Mouse (Mus musculus): ENCODE results near the gene Rtf1. TPM values are rescaled to one million over a fixed set of nuclear protein-coding genes. Genes with fewer than 3 reads are reported as not detected.
"Not testable (repeated sequence)": the region's sequence is repeated elsewhere in the genome, so short reads cannot be mapped to it uniquely, and the experiment has no call there.

Gene Rtf1
- polyA plus RNA-seq (2015; fragmentation: Nextera tagmentation; extraction: Ambion mirVana): 44.7 and 45.9 TPM in 2 replicates

- peaks cover 6% of the 10 kb centered on the region for H3K27me3 ChIP-seq
- H3K9ac ChIP-seq: peak within 1 kb of the TSS; percentile 88
- peaks cover under 1% of the 10 kb centered on the region; the same call in 1 of the 2 replicates for H3K36me3 ChIP-seq
- H3K4me1 ChIP-seq: peaks cover 15% of the 10 kb centered on the region
- no peaks in the 10 kb centered on the region for H3K9me3 ChIP-seq (replicated peaks)
- under 1% methylated on average over 48 of the region's 58 CpGs for WGBS
- peak within 1 kb of the TSS; percentile 87 for H3K4me2 ChIP-seq
- H3K27ac ChIP-seq: peak within 1 kb of the TSS; percentile 91
- peak; percentile 96 for ATAC-seq (replicated peaks; ENCODE audit: low FRiP score)
- peak within 1 kb of the TSS; percentile 71 for H3K4me3 ChIP-seq (replicated peaks)
Measured at GRCm38 (mm10) chr2:119674525-119675214, at the start of gene Rtf1. Gene Rtf1 (plus strand): TSS chr2:119675068.

- Histone ChIP-seq H3K27me3 (no peaks in the 10 kb centered on the region), H3K4me1 (no peaks in the 10 kb centered on the region), H3K4me2 (no peak overlapping the region), H3K27ac (no peak overlapping the region), H3K4me3 (replicated peaks) (no peak overlapping the region), H3K9me3 (replicated peaks) (no peaks in the 10 kb centered on the region), H3K9ac (no peak overlapping the region), H3K36me3 (peaks cover 97% of the 10 kb centered on the region)
- ATAC-seq (replicated peaks; ENCODE audit: low FRiP score): no peak
- 89% methylated on average over 1 of the region's 1 CpGs for WGBS
Measured at GRCm38 (mm10) chr2:119636781-119637180, 38.1 kb upstream of the Rtf1 start.

- H3K4me3 ChIP-seq (replicated peaks): no peak overlapping the region
- no peaks in the 10 kb centered on the region for H3K4me1 ChIP-seq
- no peaks in the 10 kb centered on the region for H3K27me3 ChIP-seq
- no peak for ATAC-seq (replicated peaks; ENCODE audit: low FRiP score)
- no peak overlapping the region for H3K4me2 ChIP-seq
- no peak overlapping the region for H3K9ac ChIP-seq
- no peak overlapping the region for H3K27ac ChIP-seq
- H3K36me3 ChIP-seq: peaks cover 98% of the 10 kb centered on the region
- no peaks in the 10 kb centered on the region for H3K9me3 ChIP-seq (replicated peaks)
- 97% methylated on average over 5 of the region's 5 CpGs for WGBS
Measured at GRCm38 (mm10) chr2:119641214-119641912, 33.5 kb upstream of the Rtf1 start.

- WGBS: 95% methylated on average over 5 of the region's 5 CpGs
- Histone ChIP-seq H3K9me3 (replicated peaks) (no peaks in the 10 kb centered on the region), H3K27me3 (no peaks in the 10 kb centered on the region), H3K9ac (no peak overlapping the region), H3K36me3 (peaks cover 98% of the 10 kb centered on the region), H3K4me1 (no peaks in the 10 kb centered on the region), H3K4me2 (no peak overlapping the region), H3K27ac (no peak overlapping the region), H3K4me3 (replicated peaks) (no peak overlapping the region)
- no peak for ATAC-seq (replicated peaks; ENCODE audit: low FRiP score)
Measured at GRCm38 (mm10) chr2:119644254-119644653, 30.6 kb upstream of the Rtf1 start.

- H3K27me3 ChIP-seq: no peaks in the 10 kb centered on the region
- peak within 1 kb of the TSS; percentile 91 for H3K4me3 ChIP-seq (replicated peaks)
- peak within 1 kb of the TSS; percentile 4; the same call in 1 of the 2 replicates for H3K27ac ChIP-seq
- peaks cover 4% of the 10 kb centered on the region for H3K4me1 ChIP-seq
- ATAC-seq (replicated peaks; ENCODE audit: low FRiP score): peak; percentile 83
- peak within 1 kb of the TSS; percentile 86 for H3K9ac ChIP-seq
- under 1% methylated on average over 44 of the region's 44 CpGs for WGBS
- H3K9me3 ChIP-seq (replicated peaks): no peaks in the 10 kb centered on the region
- peak within 1 kb of the TSS; percentile 70 for H3K4me2 ChIP-seq
- H3K36me3 ChIP-seq: peaks cover 28% of the 10 kb centered on the region
Measured at GRCm38 (mm10) chr2:119662220-119663182, 12.4 kb upstream of the Rtf1 start, which contains the start of gene Ndufaf1. Gene Ndufaf1 (minus strand): TSS chr2:119662827.

- 72% methylated on average over 20 of the region's 23 CpGs for WGBS
- H3K27me3 ChIP-seq: not testable (repeated sequence)
Measured at GRCm38 (mm10) chr2:119665744-119666143, 9.1 kb upstream of the Rtf1 start.

GRCm38 (mm10) chr2:119669010-119669409 is 5.9 kb upstream of the Rtf1 start:
- H3K36me3 ChIP-seq: no peaks in the 10 kb centered on the region
- no peaks in the 10 kb centered on the region for H3K4me1 ChIP-seq
- 16% methylated on average over 7 of the region's 7 CpGs for WGBS
- H3K9me3 ChIP-seq (replicated peaks): no peaks in the 10 kb centered on the region
- no peak overlapping the region for H3K9ac ChIP-seq
- H3K27ac ChIP-seq: no peak overlapping the region
- H3K27me3 ChIP-seq: peaks cover 6% of the 10 kb centered on the region
- ATAC-seq (replicated peaks; ENCODE audit: low FRiP score): no peak
- no peak overlapping the region for H3K4me2 ChIP-seq
- H3K4me3 ChIP-seq (replicated peaks): no peak overlapping the region

More at GRCm38 (mm10) chr2:119665744-119666143, 9.1 kb upstream of the Rtf1 start:
- H3K4me1 ChIP-seq; H3K9me3 ChIP-seq (replicated peaks); H3K9ac ChIP-seq; H3K4me3 ChIP-seq (replicated peaks); H3K27ac ChIP-seq; H3K4me2 ChIP-seq; ATAC-seq (replicated peaks; ENCODE audit: low FRiP score); H3K36me3 ChIP-seq: not testable (repeated sequence)

- Histone ChIP-seq H3K36me3 (peaks cover 3% of the 10 kb centered on the region; the same call in 1 of the 2 replicates), H3K27ac (peak overlapping the region; percentile 77), H3K4me3 (replicated peaks) (peak overlapping the region; percentile 71), H3K4me2 (peak overlapping the region; percentile 87), H3K9ac (peak overlapping the region; percentile 88), H3K27me3 (peaks cover 5% of the 10 kb centered on the region), H3K9me3 (replicated peaks) (no peaks in the 10 kb centered on the region), H3K4me1 (peaks cover 15% of the 10 kb centered on the region)
- WGBS: under 1% methylated on average over 39 of the region's 39 CpGs
- peak; percentile 92 for ATAC-seq (replicated peaks; ENCODE audit: low FRiP score)
Measured at GRCm38 (mm10) chr2:119675215-119675784, 432 bp downstream of the Rtf1 start.

GRCm38 (mm10) chr2:119675831-119676230 is 963 bp downstream of the Rtf1 start:
- Histone ChIP-seq H3K27ac (no peak overlapping the region), H3K36me3 (peaks cover 3% of the 10 kb centered on the region; the same call in 1 of the 2 replicates), H3K27me3 (peaks cover under 1% of the 10 kb centered on the region; the same call in 1 of the 2 replicates), H3K9ac (peak overlapping the region; percentile 88), H3K9me3 (replicated peaks) (no peaks in the 10 kb centered on the region), H3K4me1 (peaks cover 15% of the 10 kb centered on the region), H3K4me3 (replicated peaks) (peak overlapping the region; percentile 71), H3K4me2 (peak overlapping the region; percentile 87)
- ATAC-seq (replicated peaks; ENCODE audit: low FRiP score): no peak
- under 1% methylated on average over 5 of the region's 5 CpGs for WGBS

GRCm38 (mm10) chr2:119683706-119684105 is 8.8 kb downstream of the Rtf1 start:
- Histone ChIP-seq H3K4me3 (replicated peaks) (no peak overlapping the region), H3K9me3 (replicated peaks) (no peaks in the 10 kb centered on the region), H3K4me2 (no peak overlapping the region), H3K9ac (no peak overlapping the region), H3K27ac (no peak overlapping the region), H3K36me3 (peaks cover 28% of the 10 kb centered on the region), H3K27me3 (no peaks in the 10 kb centered on the region), H3K4me1 (0 out of 2 replicates have a peak, but pooled peaks cover 2% of the 10 kb centered on the region)
- 76% methylated on average over 2 of the region's 2 CpGs for WGBS
- ATAC-seq (replicated peaks; ENCODE audit: low FRiP score): no peak

- ATAC-seq (replicated peaks; ENCODE audit: low FRiP score): no peak; the same call in 1 of the 2 replicates
- no peak overlapping the region for H3K27ac ChIP-seq
- H3K4me3 ChIP-seq (replicated peaks): no peak overlapping the region
Measured at GRCm38 (mm10) chr2:119692003-119692701, 17.3 kb downstream of the Rtf1 start.

More at GRCm38 (mm10) chr2:119692003-119692701, 17.3 kb downstream of the Rtf1 start:
- 78% methylated on average over 9 of the region's 9 CpGs for WGBS
- Histone ChIP-seq H3K9ac (no peak overlapping the region), H3K4me2 (no peak overlapping the region), H3K27me3 (no peaks in the 10 kb centered on the region), H3K36me3 (peaks cover 29% of the 10 kb centered on the region), H3K9me3 (replicated peaks) (no peaks in the 10 kb centered on the region), H3K4me1 (no peaks in the 10 kb centered on the region)
